Mouse (Mus musculus) CH12.LX (cell line): ENCODE data around the gene Cmklr1. TPM values are rescaled to one million over a fixed set of nuclear protein-coding genes. Genes with fewer than 3 reads are reported as not detected.

ENCODE experiments used
- DNase-seq: peaks from one replicate; pipeline ENCODE4 v3.0.0-alpha.2; 2013; ENCODE audit errors: extremely low read depth
- H3K27ac ChIP-seq: 2 replicates; pipeline ENCODE4 v1.5.1; 2012; ENCODE audit warnings: low read depth, mild to moderate bottlenecking, control low read depth, moderate library complexity; ENCODE audit not compliant: insufficient read depth
- H3K27me3 ChIP-seq: replicated peaks from 2 replicates; pipeline ENCODE3; 2012; ENCODE audit warnings: inconsistent platforms
- H3K36me3 ChIP-seq, 2 experiments: replicated peaks in 1 of 2; 2 replicates each; pipeline versions ENCODE3 to v1.6.1; 2012; ENCODE audit warnings: inconsistent platforms in 1 of 2, low read length in 1 of 2, mild to moderate bottlenecking in 1 of 2, mixed read lengths in 1 of 2, moderate library complexity in 1 of 2; ENCODE audit not compliant: control insufficient read depth in 1 of 2, insufficient read depth in 1 of 2
- H3K4me1 ChIP-seq, 2 experiments: 2 replicates each; pipeline ENCODE4 v1.6.1; 2012; ENCODE audit warnings: inconsistent platforms in 1 of 2, moderate library complexity in 1 of 2; ENCODE audit not compliant: insufficient read depth in 2 of 2, control insufficient read depth in 1 of 2
- H3K4me2 ChIP-seq: 2 replicates; pipeline ENCODE4 v1.6.1; 2012; ENCODE audit warnings: low read depth, mild to moderate bottlenecking, control low read depth; ENCODE audit not compliant: poor library complexity, insufficient read depth, severe bottlenecking
- H3K4me3 ChIP-seq, 3 experiments: fragments of 150-350 bp in 1 of 3; sonication (generic) in 1 of 3; replicated peaks in 1 of 3; 2 replicates each; pipeline versions ENCODE3 to v1.5.1; 2011 to 2012; ENCODE audit warnings: low read depth in 2 of 3, low read length in 2 of 3, mild to moderate bottlenecking in 2 of 3, moderate library complexity in 2 of 3, control low read depth in 1 of 3, improper control_type of control experiment in 1 of 3, inconsistent platforms in 1 of 3, mixed read lengths in 1 of 3; ENCODE audit not compliant: poor library complexity in 1 of 3
- H3K79me2 ChIP-seq: replicated peaks from 2 replicates; pipeline ENCODE4 v1.6.1; 2012; ENCODE audit warnings: mild to moderate bottlenecking, moderate library complexity; ENCODE audit not compliant: control insufficient read depth, poor library complexity, insufficient read depth, severe bottlenecking; ENCODE audit errors: extremely low read depth
- H3K9ac ChIP-seq: 2 replicates; pipeline ENCODE4 v1.6.1; 2012; ENCODE audit warnings: low read depth, mild to moderate bottlenecking, control low read depth, moderate library complexity; ENCODE audit not compliant: insufficient read depth
- H3K9me3 ChIP-seq: replicated peaks from 2 replicates; pipeline ENCODE3; 2012; ENCODE audit warnings: low read length, inconsistent platforms, mixed read lengths
- BHLHE40 ChIP-seq: IDR thresholded peaks from 2 replicates; pipeline ENCODE4 v1.6.1; 2011; ENCODE audit warnings: mild to moderate bottlenecking, low read depth, low read length, improper control_type of control experiment
- E2F4 ChIP-seq: IDR thresholded peaks from 2 replicates; pipeline ENCODE4 v1.6.1; 2011; ENCODE audit warnings: low read depth, low read length, improper control_type of control experiment; ENCODE audit not compliant: insufficient replicate concordance
- EP300 ChIP-seq: IDR thresholded peaks from 2 replicates; pipeline ENCODE4 v1.6.1; 2011; ENCODE audit warnings: low read length, improper control_type of control experiment
- ETS1 ChIP-seq: conservative IDR thresholded peaks from 2 replicates; pipeline ENCODE4 v1.6.1; 2012; ENCODE audit warnings: low read depth, mild to moderate bottlenecking, inconsistent platforms, low read length, improper control_type of control experiment, moderate library complexity
- GABPA ChIP-seq: IDR thresholded peaks from 2 replicates; pipeline ENCODE4 v1.6.1; 2012; ENCODE audit warnings: low read depth, low read length, improper control_type of control experiment, inconsistent platforms; ENCODE audit not compliant: insufficient replicate concordance
- KAT2A ChIP-seq: IDR thresholded peaks from 2 replicates; pipeline ENCODE4 v1.6.1; 2012; ENCODE audit warnings: low read length, improper control_type of control experiment, inconsistent platforms; ENCODE audit not compliant: insufficient replicate concordance
- MAFK ChIP-seq: IDR thresholded peaks from 2 replicates; pipeline ENCODE4 v1.6.1; 2011; ENCODE audit warnings: low read length, improper control_type of control experiment; ENCODE audit not compliant: insufficient replicate concordance
- MAZ ChIP-seq: IDR thresholded peaks from 2 replicates; pipeline ENCODE4 v1.6.1; 2012; ENCODE audit warnings: low read depth, mild to moderate bottlenecking, inconsistent platforms, low read length, improper control_type of control experiment, moderate library complexity
- MEF2A ChIP-seq: IDR thresholded peaks from 2 replicates; pipeline ENCODE4 v1.6.1; 2014; ENCODE audit warnings: low read depth, mild to moderate bottlenecking, inconsistent platforms, low read length, improper control_type of control experiment, borderline replicate concordance
- MXI1 ChIP-seq: IDR thresholded peaks from 2 replicates; pipeline ENCODE4 v1.6.1; 2011; ENCODE audit warnings: mild to moderate bottlenecking, low read depth, low read length, improper control_type of control experiment
- MYC ChIP-seq: IDR thresholded peaks from 2 replicates; pipeline ENCODE4 v1.6.1; 2011; ENCODE audit warnings: low read depth, mild to moderate bottlenecking, improper control_type of control experiment, low read length
- NELFE ChIP-seq: IDR thresholded peaks from 2 replicates; pipeline ENCODE4 v1.6.1; 2011; ENCODE audit warnings: low read depth, low read length, improper control_type of control experiment
- PAX5 ChIP-seq: IDR thresholded peaks from 2 replicates; pipeline ENCODE4 v1.6.1; 2012; ENCODE audit warnings: low read length, inconsistent platforms, mixed read lengths
- POLR2A ChIP-seq: IDR thresholded peaks from 2 replicates; pipeline ENCODE4 v1.6.1; 2011; ENCODE audit warnings: low read depth, mild to moderate bottlenecking, improper control_type of control experiment, low read length
- POLR2AphosphoS2 ChIP-seq: IDR thresholded peaks from 2 replicates; pipeline ENCODE4 v1.6.1; 2011; ENCODE audit warnings: low read depth, low read length, improper control_type of control experiment
- RAD21 ChIP-seq: IDR thresholded peaks from 2 replicates; pipeline ENCODE4 v1.6.1; 2011; ENCODE audit warnings: low read depth, mild to moderate bottlenecking, low read length, improper control_type of control experiment, moderate library complexity
- SIN3A ChIP-seq: IDR thresholded peaks from 2 replicates; pipeline ENCODE4 v1.6.1; 2012; ENCODE audit warnings: low read length, improper control_type of control experiment, inconsistent platforms
- TBP ChIP-seq: conservative IDR thresholded peaks from 2 replicates; pipeline ENCODE4 v1.6.1; 2011; ENCODE audit warnings: low read depth, low read length, improper control_type of control experiment
- UBTF ChIP-seq: IDR thresholded peaks from 2 replicates; pipeline ENCODE4 v1.6.1; 2012; ENCODE audit warnings: low read depth, mild to moderate bottlenecking, inconsistent platforms, low read length, improper control_type of control experiment, moderate library complexity
- USF1 ChIP-seq: IDR thresholded peaks from 2 replicates; pipeline ENCODE4 v1.6.1; 2014; ENCODE audit warnings: low read depth, mild to moderate bottlenecking, inconsistent platforms, low read length, improper control_type of control experiment
- ZC3H11A ChIP-seq: IDR thresholded peaks from 2 replicates; pipeline ENCODE4 v1.6.1; 2012; ENCODE audit warnings: low read depth, mild to moderate bottlenecking, inconsistent platforms, low read length, improper control_type of control experiment
- ZKSCAN1 ChIP-seq: IDR thresholded peaks from 2 replicates; pipeline ENCODE4 v1.6.1; 2012; ENCODE audit warnings: low read depth, inconsistent platforms, low read length, improper control_type of control experiment, borderline replicate concordance
- ZMIZ1 ChIP-seq: IDR thresholded peaks from 2 replicates; pipeline ENCODE4 v1.6.1; 2012; ENCODE audit warnings: low read depth, mild to moderate bottlenecking, inconsistent platforms, low read length, improper control_type of control experiment
- ZNF384 ChIP-seq: IDR thresholded peaks from 2 replicates; pipeline ENCODE4 v1.6.1; 2012; ENCODE audit warnings: low read depth, low read length, improper control_type of control experiment, inconsistent platforms
- dilution Hi-C: fragments of 300-500 bp; cut with MboI; formaldehyde crosslinking; loops from 2 replicates; pipeline ENCODE4 v1.14.3; 2020; ENCODE audit warnings: low sequenced_read_pairs; ENCODE audit not compliant: extremely low pct_unique_long_range_greater_than_20kb, extremely low pct_ligation_motif_present
- in situ Hi-C: fragments of 300-500 bp; cut with MboI; formaldehyde crosslinking; loops from 3 replicates; pipeline ENCODE4 v1.14.3; 2019; ENCODE audit warnings: low sequenced_read_pairs, low pct_ligation_motif_present, low pct_unique_long_range_greater_than_20kb, mixed read lengths
- polyA plus RNA-seq: library from polyadenylated mRNA; unstranded; fragments of >175 nt; gene quantifications from 2 replicates; pipeline ENCODE4 v1.2.1, GENCODE M21; 2012; ENCODE audit warnings: low read depth; ENCODE audit not compliant: insufficient read length
- total RNA-seq, 2 experiments: library from RNA; depleted of rRNA; stranded (reverse); fragments of 300-350 nt in 1 of 2; fragments of >200 nt in 1 of 2; gene quantifications; 2 replicates each; pipeline ENCODE4 v1.2.3; 2012 to 2014

Gene Cmklr1
- total and polyA plus RNA-seq, 3 experiments: not detected

GRCm38 (mm10) chr5:113638055-113638454 is 12.2 kb downstream of the Cmklr1 start:
- Histone ChIP-seq H3K27me3 (peaks cover 91% of the 10 kb centered on the region), H3K4me2 (no peak overlapping the region), H3K36me3 (no peaks in the 10 kb centered on the region), H3K4me3 (no peak overlapping the region), H3K27ac (no peak overlapping the region), H3K79me2 (no peaks in the 10 kb centered on the region), H3K4me1 (0 out of 4 replicates have a peak, but pooled peaks cover 0 to 3% of the 10 kb centered on the region in 2 experiments), H3K9ac (no peak overlapping the region), H3K9me3 (no peaks in the 10 kb centered on the region)
- in situ Hi-C loops (no loop called here), dilution Hi-C loops (no loop called here)
- DNase-seq: no peak
- TF ChIP-seq SIN3A (no peak), BHLHE40 (no peak), NELFE (no peak), POLR2A (no peak), POLR2AphosphoS2 (no peak), E2F4 (no peak), ZKSCAN1 (no peak), RAD21 (no peak), ZMIZ1 (no peak), USF1 (no peak), KAT2A (no peak), MEF2A (no peak), ETS1 (no peak)

- in situ Hi-C loops: no loop called here
- Histone ChIP-seq H3K79me2 (no peaks in the 10 kb centered on the region), H3K36me3 (no peaks in the 10 kb centered on the region), H3K9me3 (no peaks in the 10 kb centered on the region), H3K4me2 (no peak overlapping the region), H3K4me3 (no peak overlapping the region), H3K4me1 (0 out of 4 replicates have a peak, but pooled peaks cover 0 to 3% of the 10 kb centered on the region in 2 experiments), H3K9ac (no peak overlapping the region), H3K27ac (no peak overlapping the region), H3K27me3 (peaks cover 91% of the 10 kb centered on the region)
- dilution Hi-C loops: no loop called here
- no peak for TF ChIP-seq RAD21
- no peak for TF ChIP-seq MAFK
- TF ChIP-seq EP300: no peak
- TF ChIP-seq PAX5: no peak
- no peak for TF ChIP-seq POLR2AphosphoS2
- TF ChIP-seq MXI1: no peak
- TF ChIP-seq GABPA: no peak
- TF ChIP-seq TBP: no peak
- no peak for TF ChIP-seq ETS1
- TF ChIP-seq ZKSCAN1: no peak
- no peak for TF ChIP-seq MEF2A
- TF ChIP-seq UBTF: no peak
- TF ChIP-seq MAZ: no peak
- TF ChIP-seq ZNF384: no peak
- no peak for TF ChIP-seq E2F4
- no peak for TF ChIP-seq MYC
- no peak for TF ChIP-seq ZC3H11A
- DNase-seq: no peak
Measured at GRCm38 (mm10) chr5:113637631-113638030, 12.6 kb downstream of the Cmklr1 start.
